Mouse (Mus musculus): ENCODE results near the gene Slc9a3r1.

The Slc9a3r1 gene

DNA sequence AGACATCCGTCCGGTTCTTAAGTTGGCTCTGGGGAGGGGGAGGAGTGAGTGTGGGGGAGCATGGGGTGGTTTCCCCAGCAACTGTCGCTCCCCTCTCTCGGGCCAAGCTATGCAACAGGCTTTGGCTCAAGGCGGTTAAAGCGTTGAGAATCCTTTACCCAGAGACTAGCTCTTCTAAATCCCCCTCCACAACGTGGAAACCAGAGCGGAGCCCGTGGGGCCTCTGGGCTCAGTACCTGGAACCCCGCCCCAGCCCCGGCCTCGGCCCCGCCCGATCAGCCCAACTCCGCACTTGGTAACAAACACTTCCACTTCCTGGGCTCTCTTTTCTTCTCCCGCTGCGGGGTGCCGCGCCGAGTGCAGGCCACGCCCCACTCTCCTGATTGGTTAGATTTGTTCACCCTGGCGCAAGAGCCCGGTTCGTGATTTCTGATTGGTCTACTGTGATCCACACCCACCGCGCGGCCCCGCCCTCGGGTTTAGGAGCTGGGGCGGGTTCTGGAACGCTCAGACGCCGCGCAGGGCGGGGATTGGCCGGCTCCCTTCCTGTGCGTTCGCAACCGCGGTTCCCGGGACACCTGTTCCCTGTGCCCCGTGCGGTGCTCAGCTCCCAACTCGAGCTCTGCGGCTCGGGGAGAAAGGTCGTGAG lies at the start of gene Slc9a3r1:
Gene Slc9a3r1 (plus strand): TSS at position 510 of the 649 bp plus-strand sequence.
- DNase-seq = peak; percentile 99

GRCm38 (mm10) chr11:115119409-115119808 lies 43.7 kb upstream of the Slc9a3r1 start:
- no peak for DNase-seq

- DNase-seq = no peak
These were observed 34.7 kb upstream of the Slc9a3r1 start for GRCm38 (mm10) chr11:115128483-115128882.

GRCm38 (mm10) chr11:115129508-115130126 lies 33.5 kb upstream of the Slc9a3r1 start:
- no peak for DNase-seq

DNA sequence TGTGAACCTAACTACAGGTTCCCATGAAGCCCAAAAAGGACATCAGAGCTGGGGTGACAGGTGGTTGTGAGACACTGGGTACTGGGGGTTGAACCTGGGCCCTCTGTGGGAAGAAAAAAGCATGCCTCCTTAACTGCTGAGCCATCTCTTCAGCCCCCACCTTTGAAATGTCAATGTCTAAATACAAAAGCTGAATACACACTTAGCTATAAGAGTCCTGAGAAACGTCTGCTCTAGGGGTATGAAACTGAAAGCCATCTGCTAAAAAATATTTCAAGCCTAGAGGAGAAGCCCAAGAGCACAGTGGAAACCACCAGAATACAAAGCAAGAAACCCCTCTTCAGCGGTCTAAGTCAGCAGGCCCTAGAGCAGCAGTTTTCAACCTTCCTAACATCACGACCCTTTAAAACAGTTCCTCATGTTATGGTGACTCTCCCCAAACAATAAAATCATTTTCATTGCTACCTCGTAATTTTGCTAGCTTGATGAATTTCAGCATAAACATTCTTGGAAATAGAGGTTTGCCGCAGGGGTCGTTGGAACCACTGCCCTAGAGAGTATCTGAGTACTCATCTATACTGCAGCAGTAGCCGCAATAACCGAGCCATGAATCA lies 31.3 kb upstream of the Slc9a3r1 start:
- no peak for DNase-seq

DNA sequence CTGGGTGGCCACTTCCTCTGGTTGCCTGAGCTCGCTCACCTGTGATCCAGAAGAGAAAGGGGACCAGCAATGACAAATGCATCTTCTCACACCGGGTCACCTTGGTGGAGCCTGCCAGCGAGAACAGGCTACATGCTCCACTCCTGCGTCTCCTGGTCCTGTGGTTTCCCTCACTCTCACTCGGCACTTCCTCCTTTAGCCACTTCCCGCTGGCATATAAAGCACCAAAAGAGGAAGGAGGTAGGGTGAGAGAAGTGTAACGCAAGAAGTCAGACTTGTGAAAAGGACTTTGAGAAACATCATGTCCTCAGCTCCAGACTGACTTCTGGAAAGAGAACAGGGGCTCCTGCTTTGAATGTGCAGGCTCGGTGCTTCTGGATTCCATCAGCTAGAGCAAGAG lies 29.3 kb upstream of the Slc9a3r1 start, which contains the start of gene Cd300lf:
Gene Cd300lf (minus strand): TSS at position 193 of the 400 bp plus-strand sequence.
- no peak for DNase-seq

GRCm38 (mm10) chr11:115138597-115139262 lies 24.4 kb upstream of the Slc9a3r1 start:
- no peak for DNase-seq

- DNase-seq = no peak
These were observed 21.2 kb upstream of the Slc9a3r1 start for GRCm38 (mm10) chr11:115141970-115142369.

- no peak for DNase-seq
These were observed 15.3 kb upstream of the Slc9a3r1 start for GRCm38 (mm10) chr11:115147813-115148212.

- DNase-seq = no peak
These were observed 12.3 kb upstream of the Slc9a3r1 start for GRCm38 (mm10) chr11:115150741-115151254.

GRCm38 (mm10) chr11:115151755-115152429 lies 11.2 kb upstream of the Slc9a3r1 start:
- peak; percentile 92 for DNase-seq

- DNase-seq = no peak
These were observed 10.1 kb upstream of the Slc9a3r1 start for GRCm38 (mm10) chr11:115153088-115153487.

- peak; percentile 85 for DNase-seq
These were observed 9.3 kb upstream of the Slc9a3r1 start for GRCm38 (mm10) chr11:115153699-115154292.

- no peak for DNase-seq
These were observed 8.0 kb upstream of the Slc9a3r1 start for GRCm38 (mm10) chr11:115155053-115155634.

DNA sequence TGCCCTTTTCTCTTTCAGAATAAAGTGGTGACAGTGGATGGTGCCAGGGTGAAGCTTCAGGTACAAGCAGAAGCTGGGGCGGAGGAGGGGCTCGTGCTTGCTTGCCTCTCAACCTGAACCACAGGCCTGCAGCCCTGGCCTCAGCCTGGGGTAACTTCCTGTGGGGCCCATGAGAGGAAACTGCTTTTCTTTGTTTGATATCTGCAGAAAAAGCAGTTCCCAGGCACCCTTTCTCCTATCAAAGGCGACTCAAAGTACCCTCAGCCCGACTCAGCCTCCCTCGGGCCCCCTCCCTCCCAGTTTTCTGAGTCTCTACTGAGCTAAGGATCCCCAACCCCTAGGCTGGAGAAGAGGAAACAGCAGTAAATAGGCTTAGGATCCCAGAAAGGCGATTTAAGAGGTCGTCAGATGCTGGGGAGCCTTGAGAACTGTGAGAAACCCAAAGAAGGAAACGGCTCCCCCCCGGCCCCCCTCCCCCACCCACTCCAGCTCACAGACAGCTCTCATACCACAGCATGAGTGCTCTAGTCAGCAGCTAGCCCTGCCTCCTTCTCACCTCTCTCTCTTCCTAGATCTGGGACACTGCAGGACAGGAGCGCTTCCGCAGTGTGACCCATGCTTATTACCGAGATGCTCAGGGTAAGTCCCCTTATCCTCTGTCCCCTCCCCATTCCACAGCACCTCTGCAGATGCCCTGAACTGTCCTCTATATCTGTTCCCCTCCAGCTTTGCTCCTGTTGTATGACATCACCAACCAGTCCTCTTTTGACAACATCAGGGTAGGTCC lies 5.0 kb upstream of the Slc9a3r1 start:
- peak; percentile 39 for DNase-seq

DNA sequence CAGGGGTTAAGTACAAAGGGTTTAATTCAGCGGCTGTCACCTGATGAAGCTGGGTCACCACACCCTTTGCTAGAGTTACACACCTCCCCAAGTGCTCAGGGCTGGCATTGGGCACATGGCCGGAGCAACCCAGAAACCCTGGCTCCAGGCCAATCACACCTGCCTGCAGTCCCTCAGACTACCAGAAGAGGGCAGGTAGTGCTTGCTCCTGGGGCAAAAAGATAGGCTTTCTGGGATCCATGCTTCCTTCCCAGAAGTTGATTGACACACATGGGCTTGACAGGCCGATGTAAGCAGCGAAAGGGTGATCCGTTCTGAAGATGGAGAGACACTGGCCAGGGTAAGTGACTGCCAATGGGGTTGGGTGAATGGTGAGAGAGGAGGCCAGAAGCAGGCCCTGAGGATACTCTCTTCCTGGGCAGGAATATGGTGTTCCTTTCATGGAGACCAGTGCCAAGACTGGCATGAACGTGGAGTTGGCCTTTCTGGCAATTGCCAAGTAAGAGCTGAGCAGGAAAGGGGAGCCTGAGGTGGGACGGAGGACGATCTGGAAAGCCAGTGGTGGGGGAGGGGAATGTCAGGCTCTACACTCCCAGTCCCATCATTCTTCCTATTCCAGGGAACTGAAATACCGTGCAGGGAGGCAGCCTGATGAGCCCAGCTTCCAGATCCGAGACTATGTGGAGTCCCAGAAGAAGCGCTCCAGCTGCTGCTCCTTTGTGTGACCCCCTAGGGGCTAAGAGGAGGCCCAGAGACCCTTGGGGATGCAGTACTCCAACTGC lies 2.9 kb upstream of the Slc9a3r1 start:
- peak; percentile 47 for DNase-seq

GRCm38 (mm10) chr11:115160883-115161577 lies 2.1 kb upstream of the Slc9a3r1 start:
- peak; percentile 79 for DNase-seq

DNA sequence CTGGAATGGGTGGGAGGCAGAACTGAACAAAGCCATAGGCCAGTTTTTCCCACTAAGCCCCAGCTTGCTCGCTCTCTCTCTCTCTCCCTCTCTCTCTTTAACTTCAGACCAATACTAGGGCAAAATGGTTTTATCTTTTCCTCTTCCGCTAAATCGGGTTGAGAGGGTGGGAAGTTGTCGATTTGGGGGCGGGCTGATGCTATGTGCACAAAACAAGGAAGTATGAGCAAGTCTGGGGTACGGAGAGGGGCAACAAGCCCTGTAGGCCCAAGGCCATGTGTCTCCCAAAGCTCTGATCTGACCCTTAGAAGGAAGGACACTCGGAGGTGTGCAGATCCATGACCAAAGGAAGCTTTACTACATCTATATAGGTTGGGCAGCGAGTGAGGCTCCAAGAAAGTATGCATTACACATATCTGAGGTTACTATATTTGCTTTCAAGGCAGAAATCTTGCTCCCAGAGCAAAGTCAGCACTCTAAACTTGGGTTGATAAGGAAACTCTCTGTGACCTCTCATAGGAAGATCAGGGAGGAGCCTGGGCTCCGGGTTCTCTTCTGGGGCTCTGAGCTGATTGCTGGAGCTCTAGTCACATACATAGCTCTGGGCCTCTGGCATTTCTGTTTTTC lies 1.4 kb upstream of the Slc9a3r1 start:
- no peak for DNase-seq

DNA sequence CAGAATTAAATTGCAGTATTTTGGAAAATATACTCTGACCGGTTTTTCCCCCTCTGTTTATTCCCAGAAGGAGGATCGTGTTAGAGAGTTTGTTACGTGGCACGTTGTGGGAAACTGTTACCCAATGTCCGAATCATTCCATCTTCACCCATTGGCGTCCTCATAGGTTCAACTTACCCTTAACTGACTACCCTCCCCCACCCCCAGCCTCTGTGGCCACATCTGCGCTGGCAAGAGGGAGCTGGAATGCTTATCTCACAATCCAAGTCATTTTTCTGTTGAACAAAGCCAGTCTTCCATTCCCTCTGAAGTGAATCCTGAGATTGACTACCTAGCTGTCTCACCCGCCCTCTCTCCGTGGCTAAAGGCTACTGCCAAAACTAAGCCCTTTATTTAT lies 938 bp upstream of the Slc9a3r1 start:
- no peak for DNase-seq
